Mouse (Mus musculus): ENCODE results near the gene Ubash3a.

DNA sequence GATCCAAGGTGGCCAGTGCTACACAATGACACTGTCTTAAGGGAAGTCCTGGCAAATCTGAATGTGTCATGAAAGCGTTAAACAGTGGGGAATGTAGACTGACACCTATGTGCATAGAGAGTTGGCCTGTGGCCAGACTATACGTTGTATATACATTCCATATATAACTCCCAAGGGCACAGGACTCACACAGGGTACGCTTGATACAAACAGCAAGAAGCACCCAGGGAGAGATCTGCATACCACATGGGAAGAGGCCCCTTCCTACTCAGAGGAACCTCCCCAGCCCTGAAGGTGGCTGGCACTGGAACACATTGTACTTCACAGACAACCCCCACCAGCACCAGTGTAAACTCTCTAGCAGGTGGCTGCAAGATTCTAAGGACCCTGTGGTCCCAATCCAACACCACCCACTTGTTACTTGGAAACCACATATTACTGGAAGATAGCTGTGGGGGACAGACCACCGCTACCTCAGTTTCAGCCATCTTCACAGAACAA lies 15.2 kb downstream of the Ubash3a start:
- TF ChIP-seq ZC3H11A (IDR thresholded peaks at IDR 0.05; ENCODE audit: low read depth, low read length) (no peak), TAL1 (IDR thresholded peaks at IDR 0.05; ENCODE audit: low read length) (no peak), RCOR1 (IDR thresholded peaks at IDR 0.05; ENCODE audit: low read depth, low read length) (no peak), POLR2A (IDR thresholded peaks at IDR 0.05; ENCODE audit: control insufficient read depth in 1 of 2, insufficient read depth in 1 of 2, low read depth in 1 of 2, low read length in 2 of 2, poor library complexity in 1 of 2) (no peak), CTCF (IDR thresholded peaks at IDR 0.05 in 2 of 3, conservative IDR thresholded peaks at IDR 0.05 in 1 of 3; ENCODE audit: control insufficient read depth in 1 of 3, insufficient read depth in 1 of 3, low read depth in 2 of 3, low read length in 3 of 3, poor library complexity in 1 of 3, severe bottlenecking in 1 of 3) (no peak), EP300 (IDR thresholded peaks at IDR 0.05; ENCODE audit: low read depth in 1 of 2, low read length in 2 of 2) (no peak), GABPA (IDR thresholded peaks at IDR 0.05; ENCODE audit: low read depth, low read length) (no peak), ETS1 (IDR thresholded peaks at IDR 0.05; ENCODE audit: low read depth, low read length) (no peak), GATA1 (IDR thresholded peaks at IDR 0.05; ENCODE audit: low read depth, low read length) (no peak)
